Mouse (Mus musculus) thymus, postnatal 10 days (tissue): ENCODE measurements at regions not wholly inside any gene's neighbourhood (a gene's known extent, or its start where the extent isn't known, plus 50 kb on each side); places are given as distances from the start of the nearest gene placed in this dataset.

Source experiments
- DNase-seq, 2 experiments: peaks; one replicate each; pipeline ENCODE4 v3.0.0; 2021; ENCODE audit warnings: low spot score in 2 of 2

DNA sequence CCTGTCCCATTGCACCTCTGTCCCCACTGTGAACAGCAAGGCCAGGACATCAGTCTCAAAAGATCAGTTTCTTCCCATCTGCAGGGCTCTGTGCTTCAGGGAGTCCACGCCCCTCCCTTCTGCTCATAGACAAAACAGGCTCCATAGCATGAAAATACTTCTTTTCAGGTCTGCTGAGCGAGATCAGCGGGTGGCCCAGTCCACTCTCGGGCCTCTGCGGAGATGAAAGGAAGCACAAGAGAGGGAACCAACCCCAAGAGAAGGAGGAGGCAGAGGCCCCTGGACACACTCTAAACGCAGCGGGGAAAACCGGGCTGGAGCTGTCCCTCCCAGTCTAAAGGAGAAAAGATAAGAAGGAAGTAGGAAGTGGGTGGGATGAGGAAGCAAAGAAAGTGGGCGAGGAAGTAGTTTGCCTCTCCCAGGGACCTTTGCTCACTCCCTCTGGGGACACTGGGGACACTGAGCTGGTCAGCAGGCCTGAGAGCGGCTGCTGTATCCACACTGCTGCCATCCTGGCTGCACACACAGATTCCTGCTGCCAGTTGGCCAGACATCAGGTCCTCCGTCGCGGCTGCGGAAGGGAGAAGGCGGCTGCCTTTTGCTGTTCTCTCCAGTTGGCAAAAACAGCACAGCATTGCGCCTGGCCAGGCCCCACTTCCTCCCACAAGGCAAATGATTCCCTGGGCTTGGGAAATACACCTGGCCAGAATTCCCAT, 143.5 kb downstream of the Rybp start:
- no peak for DNase-seq

DNA sequence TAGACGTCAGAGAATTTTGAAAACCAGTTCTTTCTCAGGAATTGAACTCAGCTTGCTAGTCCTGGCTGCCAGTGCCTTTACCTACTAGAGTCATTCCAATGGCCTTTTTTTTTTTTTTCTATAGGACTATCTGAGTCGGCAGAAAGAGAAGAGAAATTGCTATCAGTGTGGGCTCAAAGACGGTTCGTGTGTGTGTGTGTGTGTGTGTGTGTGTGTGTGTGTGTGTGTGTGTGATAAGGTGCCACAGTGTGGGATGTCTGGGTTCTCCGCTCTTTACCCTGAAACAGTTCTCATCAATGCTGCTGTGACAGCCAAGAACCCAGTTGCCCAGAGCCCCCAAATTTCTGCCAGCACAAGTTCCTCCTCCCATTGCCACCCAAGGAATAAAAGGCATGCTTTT, 146.1 kb downstream of the Rybp start:
- no peak for DNase-seq

DNA sequence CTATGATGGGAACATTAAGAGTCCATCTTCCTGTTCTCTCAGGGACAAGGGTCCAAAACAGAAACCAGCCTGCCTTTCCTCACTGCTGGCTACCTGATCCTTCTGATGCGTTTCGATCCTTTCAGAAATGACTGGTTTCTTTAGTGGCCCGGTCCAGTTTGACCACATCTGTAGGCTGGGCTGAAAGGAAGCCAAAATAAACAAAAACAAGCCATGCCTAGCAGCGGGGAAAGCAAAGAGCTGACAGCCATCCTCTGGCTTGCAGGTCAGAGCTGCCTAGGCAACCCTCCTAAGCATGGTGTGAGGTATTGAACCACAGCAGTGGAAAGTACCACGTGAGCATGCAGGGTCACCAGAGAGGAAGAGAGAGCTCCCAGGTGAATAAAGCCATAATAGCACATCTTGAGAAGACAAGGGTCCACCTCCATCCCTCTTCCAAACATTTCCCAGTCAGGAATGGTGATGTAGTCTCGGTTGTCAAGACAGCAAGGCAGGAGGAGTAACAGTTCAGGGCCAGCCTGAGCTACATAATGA, 146.6 kb downstream of the Rybp start:
- no peak for DNase-seq

DNA sequence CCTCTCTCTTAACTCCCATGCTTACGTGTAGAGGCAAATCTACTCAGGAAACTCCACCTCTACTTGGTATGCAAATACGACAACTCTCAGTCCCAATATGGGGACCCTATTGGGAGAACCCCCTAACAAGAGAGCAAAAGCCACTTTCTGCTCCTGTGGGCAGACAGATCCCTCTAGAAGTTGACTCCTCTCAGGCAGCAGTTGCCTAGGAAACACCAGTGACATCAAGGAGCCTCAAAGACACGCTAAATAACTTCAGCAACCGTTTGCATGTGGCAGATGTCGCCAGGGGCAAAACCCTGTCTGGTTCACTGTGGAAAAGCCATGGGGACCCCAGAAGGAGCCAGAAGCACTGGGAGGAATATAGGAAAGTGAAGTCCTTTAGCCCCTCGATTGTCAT, 147.5 kb downstream of the Rybp start:
- DNase-seq, result no peak

DNA sequence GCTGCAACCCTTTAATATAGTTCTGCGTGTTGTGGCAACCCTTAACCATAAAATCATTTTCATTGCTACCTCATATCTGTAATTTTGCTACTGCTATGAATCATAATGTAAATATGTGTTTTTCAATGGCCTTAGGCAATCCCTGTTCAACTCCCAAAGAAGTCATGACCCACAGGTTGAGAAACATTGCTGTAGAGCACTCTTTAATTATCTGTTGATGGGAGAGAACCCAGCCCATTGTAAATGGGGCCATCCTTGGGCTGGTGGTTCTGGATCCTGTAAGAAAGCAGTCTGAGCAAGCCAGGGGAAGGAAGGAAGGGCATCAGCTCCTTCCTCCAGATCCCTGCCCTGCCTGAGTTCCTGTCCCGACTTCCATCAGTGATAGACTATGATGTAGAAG, 148.6 kb downstream of the Rybp start:
- no peak for DNase-seq

DNA sequence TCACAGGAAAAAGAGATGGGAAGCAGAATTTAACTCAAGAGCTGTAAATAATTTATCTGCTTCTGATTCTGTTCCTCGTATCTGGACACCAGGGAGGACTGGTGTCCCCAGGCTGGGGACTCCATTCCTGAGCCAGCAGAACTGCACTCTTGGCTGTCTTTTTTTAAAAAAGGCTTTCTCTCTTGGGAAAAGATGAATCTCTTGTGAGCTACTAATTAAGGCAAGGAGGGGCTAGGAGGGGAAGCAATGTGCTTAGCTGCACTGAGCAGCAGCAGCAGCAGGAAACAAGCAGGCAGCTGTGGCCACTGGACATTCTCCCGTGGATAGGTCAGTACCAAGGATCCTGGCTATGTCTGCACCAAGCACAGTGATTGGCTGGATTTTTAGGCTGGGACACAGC, 152.1 kb downstream of the Rybp start:
- DNase-seq, result no peak

DNA sequence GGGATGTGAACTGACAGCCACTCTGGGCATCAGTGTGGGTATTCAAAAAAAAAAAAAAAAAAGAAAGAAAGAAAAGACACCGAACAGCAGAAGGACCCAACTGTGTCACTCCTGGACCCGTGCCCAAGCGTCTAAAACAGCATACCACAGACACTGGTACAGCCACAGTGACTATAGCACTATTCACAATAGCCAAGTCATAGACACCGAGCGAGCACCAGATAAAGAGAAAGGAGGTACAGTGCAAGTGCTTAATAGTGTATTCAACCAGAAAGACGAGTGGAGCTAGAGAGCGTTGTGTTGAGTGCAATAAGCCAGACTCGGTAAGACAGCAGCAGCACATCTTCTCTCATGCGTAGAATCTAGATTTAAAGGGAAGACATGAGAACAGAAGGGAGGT, 153.3 kb downstream of the Rybp start:
- DNase-seq, result no peak

DNA sequence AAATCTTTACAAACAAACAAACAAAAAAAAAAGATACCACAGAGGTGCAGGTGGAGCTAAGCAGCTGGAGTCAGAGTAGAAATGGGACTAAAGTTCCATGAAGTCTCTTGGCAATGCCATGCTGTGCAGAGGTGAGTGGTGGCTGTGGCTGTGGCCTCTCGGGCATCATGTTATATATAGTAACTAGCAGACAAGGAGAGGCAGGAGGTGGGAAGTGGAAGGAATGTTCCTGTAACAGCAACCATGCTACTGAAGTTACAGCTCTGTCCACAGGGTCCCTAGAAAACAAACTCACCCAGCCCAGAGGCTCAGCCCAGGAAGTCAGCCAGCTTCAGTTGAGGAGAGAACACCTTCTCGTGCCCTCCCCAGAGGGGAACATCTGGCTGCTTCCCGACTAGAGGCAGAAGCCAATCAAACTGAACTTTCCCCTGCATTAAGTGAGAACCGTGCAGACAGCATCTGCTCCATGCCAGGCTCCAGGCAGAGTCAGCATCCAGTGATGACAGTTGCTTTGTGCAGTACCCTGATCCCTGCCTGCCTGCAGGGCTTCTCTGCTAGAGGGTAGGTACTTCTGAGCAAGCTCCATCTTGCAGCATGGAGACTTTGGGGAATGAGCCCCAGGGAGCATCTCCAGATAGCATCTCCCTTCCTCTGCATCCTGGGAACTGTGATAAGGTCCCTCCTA, 154.2 kb downstream of the Rybp start:
- no peak for DNase-seq

DNA sequence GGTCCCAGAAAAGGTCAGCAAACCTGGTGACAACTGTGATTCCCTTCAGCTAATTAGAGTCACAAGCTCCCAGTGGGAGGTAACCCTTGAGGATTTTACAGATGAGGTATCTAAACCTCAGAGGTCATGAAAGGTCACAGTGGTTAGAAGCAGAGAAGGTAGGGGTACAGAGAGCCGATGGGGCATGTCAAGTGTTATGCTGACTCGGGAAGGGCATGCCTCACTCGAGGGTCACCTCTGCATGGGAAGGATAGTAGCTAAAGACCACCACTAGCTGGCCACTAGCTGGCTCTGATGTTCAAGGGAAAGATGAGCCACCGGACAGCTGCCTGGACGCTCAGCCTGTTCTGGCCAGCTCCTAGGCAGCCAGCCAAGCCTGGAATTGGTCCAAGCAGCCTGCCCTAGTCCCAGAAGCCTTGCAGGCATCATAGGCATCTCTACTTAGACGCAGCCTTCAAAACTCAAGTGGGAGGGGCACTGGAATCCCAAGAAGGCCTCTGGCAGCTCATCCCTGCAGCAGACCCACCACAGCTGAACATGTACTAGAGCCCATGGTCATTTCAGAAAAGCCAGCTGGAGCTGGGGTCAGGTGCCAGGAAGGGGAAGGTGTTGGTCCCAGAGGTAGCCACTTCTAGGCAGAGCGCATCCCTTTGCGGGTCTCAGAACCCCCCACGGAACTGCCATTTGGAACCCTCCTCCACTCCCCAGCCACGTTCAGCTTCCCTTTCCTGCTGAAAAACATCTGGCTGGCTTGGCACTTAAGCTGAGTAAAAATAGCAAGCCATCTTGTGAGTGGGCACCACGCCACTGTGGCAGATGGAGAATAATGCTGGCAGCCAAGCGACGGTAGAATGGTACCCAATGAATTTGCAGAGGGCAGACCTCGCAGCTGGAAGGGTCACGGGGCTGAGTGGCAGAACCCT, 159.8 kb downstream of the Rybp start:
- no peak for DNase-seq

DNA sequence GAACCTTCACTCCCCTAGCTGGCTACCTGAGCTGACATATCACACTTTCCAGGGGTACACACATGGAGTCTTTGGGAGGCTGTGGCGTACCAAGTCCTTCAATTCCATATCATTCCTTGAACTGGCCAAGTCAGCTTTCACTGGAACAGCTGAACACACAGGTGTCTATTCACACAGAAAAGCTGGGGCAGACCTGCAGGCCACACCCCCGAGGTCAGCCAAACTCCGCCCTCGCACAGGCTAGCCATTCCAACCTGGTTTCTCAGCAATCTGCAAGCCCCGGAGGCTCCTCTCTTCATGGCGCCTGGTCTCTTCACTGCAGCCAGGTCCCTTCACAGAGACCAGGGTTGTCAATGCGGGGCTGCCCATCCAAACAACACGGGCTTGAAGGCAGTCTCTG, 160.5 kb downstream of the Rybp start:
- DNase-seq, result no peak

DNA sequence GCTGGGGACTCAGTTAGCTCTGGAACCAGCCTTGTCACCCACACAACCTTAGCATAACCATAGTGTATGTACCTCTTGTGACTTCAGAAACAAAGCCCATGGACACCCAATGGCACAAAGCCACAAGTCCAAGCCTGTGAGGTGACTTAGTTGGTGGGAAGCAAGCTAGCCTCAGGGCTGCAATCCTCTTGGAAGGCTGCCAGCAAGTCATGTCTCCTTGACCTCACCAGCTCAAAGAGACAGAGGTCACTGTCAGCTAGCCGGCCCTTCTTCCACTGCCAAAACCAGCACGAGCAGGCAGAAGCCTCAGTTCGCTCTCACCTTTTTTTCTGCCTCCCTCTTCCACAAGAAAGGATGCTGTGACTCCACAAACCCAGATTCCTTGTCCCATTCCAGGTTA, 161.0 kb downstream of the Rybp start:
- DNase-seq, result no peak

DNA sequence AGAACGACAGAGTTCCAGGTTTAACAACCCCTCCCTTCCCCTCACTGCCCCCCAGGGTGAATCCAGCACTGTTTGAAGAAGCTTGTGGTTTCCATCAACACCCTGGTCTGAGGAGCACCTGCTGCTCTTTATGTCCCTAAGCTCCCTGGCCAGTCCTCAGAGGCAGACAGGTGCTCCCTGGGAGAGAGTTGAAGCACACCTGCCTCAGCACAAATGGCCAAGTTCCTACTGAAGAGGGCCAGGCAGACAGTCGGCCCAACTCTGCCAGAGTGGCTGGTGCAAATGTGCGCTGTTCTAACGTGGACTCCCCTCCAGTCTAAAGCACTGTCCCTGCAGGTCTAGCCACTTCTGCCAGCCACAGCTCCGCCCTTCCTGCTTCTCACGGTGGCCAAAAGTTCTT, 166.0 kb downstream of the Rybp start:
- no peak for DNase-seq

DNA sequence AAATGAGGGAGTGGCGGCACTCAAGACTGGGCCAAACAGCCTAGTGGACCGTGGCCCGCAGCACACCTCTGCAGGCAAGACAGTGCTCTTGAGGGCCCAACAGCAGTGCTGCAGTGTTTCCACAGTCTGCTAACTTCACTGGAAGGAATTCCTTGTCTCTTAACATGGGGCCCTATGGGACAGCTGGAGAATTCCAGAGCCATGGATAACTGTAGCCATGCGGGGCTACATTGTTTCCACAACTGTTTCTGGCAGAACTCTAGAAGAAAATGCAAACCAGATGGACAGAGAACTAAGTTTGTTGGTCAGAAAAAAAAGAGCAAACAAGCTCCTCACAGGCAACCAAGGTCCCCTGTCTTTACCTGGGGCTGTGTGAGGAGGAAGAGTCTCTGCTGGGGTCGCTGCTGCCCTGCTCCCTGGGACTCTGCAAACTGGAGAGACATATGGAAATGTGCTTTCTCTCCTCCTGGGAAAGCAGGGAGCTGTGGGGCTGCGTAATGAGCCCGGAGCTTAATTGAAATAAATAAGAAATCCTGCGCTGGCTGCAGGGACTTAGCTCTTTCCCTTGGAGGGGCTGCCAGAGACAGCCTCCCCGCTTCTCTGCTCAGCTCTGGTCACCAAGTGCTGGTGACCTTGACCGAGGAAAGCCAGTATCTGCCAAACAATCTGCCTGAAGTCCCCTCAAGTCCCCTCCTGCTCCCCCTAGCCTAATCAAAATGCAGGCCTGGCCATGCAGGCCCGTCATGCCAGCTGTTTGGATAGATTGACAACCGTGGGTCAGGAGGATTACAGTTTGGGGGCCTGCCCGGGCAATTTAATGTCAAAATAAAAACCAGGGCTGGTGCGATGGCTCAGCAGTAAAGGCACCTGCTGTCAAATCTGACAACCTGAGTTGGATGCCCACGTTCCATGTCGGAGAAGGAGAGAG, 167.0 kb downstream of the Rybp start:
- DNase-seq, result no peak

DNA sequence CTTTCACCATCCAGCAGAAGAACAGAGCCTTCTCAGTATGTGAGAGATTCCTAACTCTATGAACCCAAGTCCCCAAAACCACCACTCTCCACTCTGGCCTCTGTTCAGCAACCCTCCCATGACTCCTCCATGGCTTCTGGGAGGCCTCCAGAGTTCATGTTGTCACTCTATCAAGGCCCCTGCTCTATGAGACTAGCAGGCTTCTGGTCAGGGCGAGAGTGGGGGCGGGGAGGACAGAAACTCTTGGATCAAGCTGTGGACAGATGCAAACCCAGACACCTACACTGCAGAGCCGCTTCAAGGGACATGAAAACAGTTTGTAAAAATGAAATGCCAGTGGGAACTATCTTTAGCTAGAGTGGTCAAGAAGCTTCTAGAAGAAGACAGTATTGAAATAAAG, 170.2 kb downstream of the Rybp start:
- no peak for DNase-seq

DNA sequence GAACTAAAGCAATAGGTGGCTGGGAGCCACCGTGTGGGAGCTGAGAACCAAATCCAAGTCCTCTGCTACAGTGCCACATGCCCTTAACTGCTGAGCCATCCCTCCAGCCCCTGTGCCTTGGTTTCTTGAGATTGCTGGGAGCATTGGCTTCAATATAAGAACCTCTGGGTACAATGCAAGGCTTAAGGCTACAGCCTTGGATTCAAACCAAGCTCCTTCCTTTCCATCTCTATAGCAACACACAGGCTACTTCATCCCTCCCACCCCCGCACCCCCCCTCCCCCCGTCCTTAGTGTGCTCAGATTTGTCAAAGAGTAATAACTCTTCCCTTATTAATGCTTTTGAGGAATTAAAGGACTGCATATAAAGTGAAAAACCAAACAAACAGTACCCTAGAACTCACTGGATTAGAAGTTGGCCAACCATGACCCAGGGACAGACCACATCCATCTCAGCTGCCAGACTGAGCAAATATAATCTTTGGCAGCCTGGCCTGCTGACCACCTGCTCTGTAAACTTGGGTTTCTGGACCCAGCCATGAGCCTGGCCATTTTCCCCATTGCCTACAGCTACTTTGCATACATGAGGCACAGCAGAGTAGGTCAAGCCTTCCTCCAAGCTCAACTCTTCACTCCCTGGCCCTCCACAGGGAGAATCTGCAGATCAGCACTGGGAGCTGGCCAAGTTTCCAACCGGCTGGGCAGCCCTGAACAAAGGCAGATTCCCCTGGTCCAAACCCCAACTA, 173.7 kb downstream of the Rybp start:
- no peak for DNase-seq

DNA sequence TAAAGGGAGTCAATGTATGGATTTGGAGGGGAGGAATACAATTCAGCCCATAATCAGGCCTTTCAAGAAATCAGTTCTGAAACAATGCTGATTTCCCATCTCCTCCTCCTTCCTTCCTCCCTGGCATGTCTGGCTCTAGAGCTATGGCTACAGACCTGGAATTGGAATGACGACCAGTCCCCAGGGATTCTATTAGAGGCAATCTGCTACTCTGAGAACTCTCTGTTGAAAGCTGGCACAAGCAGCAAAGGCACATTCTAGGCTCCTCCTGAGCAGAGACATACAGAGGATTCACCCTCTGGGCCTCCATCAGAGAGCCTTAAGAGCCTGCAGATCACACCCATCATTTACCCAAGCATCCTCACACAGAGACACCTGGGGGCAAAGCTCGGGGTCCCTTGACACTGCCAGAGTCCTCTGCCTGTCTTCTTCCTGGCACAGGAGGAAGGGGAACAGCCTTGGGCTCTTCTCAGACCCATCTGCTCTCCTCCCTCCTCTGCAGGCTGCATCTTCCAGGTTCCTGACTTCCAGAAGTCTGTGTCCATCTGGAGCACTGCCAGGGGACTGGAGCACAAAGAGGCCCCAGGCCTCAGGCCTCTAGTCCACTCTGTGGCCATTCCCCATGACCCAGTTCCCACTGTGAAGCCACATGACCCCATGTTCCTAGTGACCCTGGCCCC, 176.2 kb downstream of the Rybp start:
- no peak for DNase-seq

DNA sequence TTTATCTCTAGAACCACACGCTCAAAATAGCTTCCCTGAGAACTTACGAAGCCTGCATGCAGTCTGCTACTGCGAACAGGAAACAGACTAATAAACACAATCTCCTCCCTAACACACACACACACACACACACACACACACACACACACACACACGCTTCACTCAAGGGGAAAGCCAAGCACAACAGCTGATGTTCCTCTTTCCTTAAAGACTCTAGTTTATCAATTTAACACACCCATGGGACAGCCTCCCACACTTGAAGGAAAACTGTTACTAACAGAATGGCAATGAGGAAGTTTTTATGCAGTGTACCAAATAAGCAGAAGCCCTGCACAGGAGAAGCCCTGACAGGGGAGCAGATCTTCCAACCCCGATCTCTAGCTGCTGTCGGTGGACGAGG, 177.3 kb downstream of the Rybp start:
- no peak for DNase-seq

DNA sequence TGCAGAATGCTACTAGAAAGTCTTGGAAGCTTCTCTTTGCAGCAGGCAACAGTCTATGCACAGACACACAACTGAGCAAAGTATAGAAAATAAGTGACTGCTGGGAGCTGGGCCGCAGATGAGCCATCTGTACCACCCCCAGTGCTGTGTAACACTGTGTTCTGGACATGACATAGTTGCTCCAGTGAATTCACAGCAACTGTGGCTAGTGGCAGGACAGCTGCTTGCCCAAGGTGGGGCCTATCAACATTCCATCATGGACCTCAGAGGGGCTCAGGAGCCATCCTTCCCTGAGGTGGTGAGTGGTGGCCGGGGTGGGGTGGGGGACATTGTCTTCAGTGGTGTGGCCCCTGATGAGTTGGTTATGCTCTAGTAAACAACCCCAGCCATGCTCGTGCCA, 177.9 kb downstream of the Rybp start:
- DNase-seq, result no peak

DNA sequence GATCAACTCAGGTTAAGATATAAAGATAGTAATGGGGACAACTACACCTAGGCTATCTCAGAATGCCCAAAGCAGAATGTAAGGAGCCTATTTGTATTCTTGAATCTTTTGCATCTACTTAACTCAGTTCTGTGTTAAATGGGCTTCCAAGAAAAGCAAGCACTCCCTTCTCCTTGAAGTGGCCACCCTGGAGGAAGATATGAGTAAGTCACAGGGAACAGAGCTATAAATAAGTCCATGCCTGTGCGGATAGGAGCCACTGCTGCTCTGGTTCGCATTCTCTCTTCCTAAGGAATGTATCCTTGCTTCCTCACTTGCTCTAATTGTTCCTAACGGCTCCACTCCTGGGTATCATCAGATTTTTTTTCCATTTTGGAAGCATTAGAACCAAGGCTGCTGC, 179.8 kb downstream of the Rybp start:
- no peak for DNase-seq

DNA sequence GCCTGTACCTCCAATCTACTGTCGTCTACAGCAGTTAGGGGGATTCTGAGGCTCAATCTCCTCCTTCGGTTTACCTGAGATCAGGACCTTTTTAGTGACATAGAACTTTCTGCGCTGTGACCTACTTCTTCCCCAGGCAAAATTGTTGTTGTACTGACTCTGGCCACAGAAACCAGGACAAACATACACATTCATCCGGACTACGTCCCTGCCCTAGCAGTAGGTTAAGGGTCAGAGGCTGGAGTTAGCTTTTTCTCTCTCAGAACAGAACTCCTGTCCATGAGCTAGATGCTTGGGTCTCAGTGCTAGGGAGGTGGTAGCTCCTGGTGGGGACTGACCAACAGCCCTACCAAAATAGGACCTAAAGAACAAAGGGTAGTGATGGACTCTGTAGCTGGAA, 180.2 kb downstream of the Rybp start:
- DNase-seq, result no peak
